In the genomic region with DNA sequence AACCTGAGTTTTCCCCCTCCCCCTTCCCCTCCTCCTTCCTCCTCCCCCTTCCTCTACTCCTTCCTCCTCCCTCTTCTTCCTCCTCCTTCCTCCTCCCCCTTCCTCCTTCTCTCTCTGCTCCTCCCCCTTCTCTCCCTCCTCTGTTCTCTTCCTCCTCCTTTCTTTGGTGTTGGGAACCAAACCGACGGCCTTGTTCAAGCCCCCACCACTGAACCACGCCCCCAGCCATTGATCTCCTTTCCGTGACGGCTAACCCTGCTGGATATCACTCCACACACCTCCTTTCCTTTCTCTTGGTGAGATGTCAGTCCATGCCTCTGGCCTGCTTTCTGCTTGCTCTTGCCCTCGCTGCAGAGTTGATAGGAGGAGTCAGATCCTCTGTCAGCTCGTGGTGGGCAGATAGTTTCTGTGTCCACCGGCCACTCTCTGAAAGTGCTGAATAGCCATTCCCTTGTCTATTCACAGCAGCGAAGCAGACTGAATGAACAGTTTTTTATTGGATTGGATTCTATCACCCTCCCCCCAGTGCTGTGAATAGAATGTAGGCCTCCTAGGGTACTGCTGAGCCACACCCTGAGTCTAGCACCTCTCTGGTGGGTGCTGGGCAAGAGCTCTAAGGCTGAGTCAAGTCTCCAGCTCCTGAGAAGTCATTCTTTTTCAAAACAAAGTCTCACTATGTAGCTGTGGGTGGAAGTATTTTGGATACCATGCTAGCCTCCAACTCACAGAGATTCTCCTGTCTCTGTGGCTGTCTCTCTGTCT, we compare ENCODE assay signal across 9 mouse cellular contexts. TPM values are rescaled to one million over a fixed set of nuclear protein-coding genes. Genes with fewer than 3 reads are reported as not detected.
DNase-seq lines count a peak whose midpoint lies in the region; ATAC-seq and TF ChIP-seq lines count a peak whose summit lies in the region.
"Had no signal": no experiment of that assay in that cellular context is flagged by ENCODE, and none has a peak within 500 bp of the region (broad histone marks: within the 10 kb centered on the region; RNA-seq: fewer than 3 reads in every experiment).

A gene (minus strand): TSS at position 416 of the 762 bp plus-strand sequence.

- H3K9ac ChIP-seq in forebrain, embryonic 14.5 days (ENCODE audit: low read length): no peak within 1 kb of the TSS
- no peak within 1 kb of the TSS for H3K9ac ChIP-seq in embryonic facial prominence, embryonic 11.5 days (replicated peaks; ENCODE audit: low read length)
- H3K9ac ChIP-seq in liver, embryonic 11.5 days (ENCODE audit: low read depth, low read length): peak within 1 kb of the TSS; percentile 11; the same call in 1 of the 2 replicates

- peaks cover 53% of the 10 kb centered on the region for H3K4me1 ChIP-seq in forebrain, embryonic 10.5 days
- 0 out of 2 replicates have a peak, but pooled peaks cover 4% of the 10 kb centered on the region for H3K4me1 ChIP-seq in forebrain, embryonic 14.5 days (ENCODE audit: control insufficient read depth, insufficient read depth, low read length)
- H3K4me1 ChIP-seq in embryonic facial prominence, embryonic 11.5 days (ENCODE audit: control insufficient read depth, insufficient read depth, low read length): peaks cover 7% of the 10 kb centered on the region
- peaks cover 41% of the 10 kb centered on the region for H3K4me1 ChIP-seq in liver, embryonic 11.5 days (replicated peaks; ENCODE audit: control insufficient read depth, insufficient read depth, low read length)
- H3K4me1 ChIP-seq in olfactory bulb, adult 2 months (ENCODE audit: control insufficient read depth, insufficient read depth, low read length): peaks cover 13% of the 10 kb centered on the region

- H3K27me3 ChIP-seq in forebrain, embryonic 10.5 days (ENCODE audit: poor library complexity, severe bottlenecking): no peaks in the 10 kb centered on the region
- no peaks in the 10 kb centered on the region for H3K27me3 ChIP-seq in forebrain, embryonic 14.5 days (replicated peaks; ENCODE audit: control insufficient read depth, insufficient read depth, low read length)
- no peaks in the 10 kb centered on the region for H3K27me3 ChIP-seq in embryonic facial prominence, embryonic 11.5 days (ENCODE audit: control insufficient read depth, insufficient read depth, low read length)
- H3K27me3 ChIP-seq in liver, embryonic 11.5 days (replicated peaks; ENCODE audit: control insufficient read depth, insufficient read depth, low read length): no peaks in the 10 kb centered on the region

- peak within 1 kb of the TSS; percentile 36 for H3K4me3 ChIP-seq in forebrain, embryonic 10.5 days
- no peak within 1 kb of the TSS for H3K4me3 ChIP-seq in forebrain, embryonic 14.5 days (ENCODE audit: low read depth, low read length)
- H3K4me3 ChIP-seq in embryonic facial prominence, embryonic 11.5 days (ENCODE audit: low read depth, low read length): no peak within 1 kb of the TSS
- peak within 1 kb of the TSS; percentile 5; the same call in 1 of the 2 replicates for H3K4me3 ChIP-seq in liver, embryonic 11.5 days (ENCODE audit: low read depth, low read length)
- no peak within 1 kb of the TSS for H3K4me3 ChIP-seq in olfactory bulb, adult 2 months (ENCODE audit: insufficient read depth, low read depth, low read length)

- no peak for TF ChIP-seq CTCF in olfactory bulb, adult 2 months (IDR thresholded peaks at IDR 0.05; ENCODE audit: insufficient read depth, low read depth, low read length)

- peak within 1 kb of the TSS; percentile 87 for H3K27ac ChIP-seq in forebrain, embryonic 10.5 days
- no peak within 1 kb of the TSS for H3K27ac ChIP-seq in forebrain, embryonic 14.5 days (ENCODE audit: low read depth, low read length)
- peak within 1 kb of the TSS; percentile 25; the same call in 1 of the 2 replicates for H3K27ac ChIP-seq in embryonic facial prominence, embryonic 11.5 days (replicated peaks; ENCODE audit: low read depth, low read length)
- peak within 1 kb of the TSS; percentile 79 for H3K27ac ChIP-seq in liver, embryonic 11.5 days (ENCODE audit: low read depth, low read length)
- peak within 1 kb of the TSS; percentile 56 for H3K27ac ChIP-seq in olfactory bulb, adult 2 months (ENCODE audit: insufficient read depth, low read depth, low read length)

- peaks cover 3% of the 10 kb centered on the region for H3K9me3 ChIP-seq in forebrain, embryonic 10.5 days
- H3K9me3 ChIP-seq in forebrain, embryonic 14.5 days (replicated peaks; ENCODE audit: control insufficient read depth, low read length): no peaks in the 10 kb centered on the region
- H3K9me3 ChIP-seq in embryonic facial prominence, embryonic 11.5 days (replicated peaks; ENCODE audit: control insufficient read depth, low read length): no peaks in the 10 kb centered on the region
- no peaks in the 10 kb centered on the region for H3K9me3 ChIP-seq in liver, embryonic 11.5 days (ENCODE audit: control insufficient read depth, low read length)

- no peaks in the 10 kb centered on the region for H3K36me3 ChIP-seq in forebrain, embryonic 10.5 days (replicated peaks)
- H3K36me3 ChIP-seq in forebrain, embryonic 14.5 days (ENCODE audit: control insufficient read depth, insufficient read depth, low read length): no peaks in the 10 kb centered on the region
- H3K36me3 ChIP-seq in embryonic facial prominence, embryonic 11.5 days (replicated peaks; ENCODE audit: control insufficient read depth, insufficient read depth, low read depth, low read length): no peaks in the 10 kb centered on the region
- H3K36me3 ChIP-seq in liver, embryonic 11.5 days (ENCODE audit: control insufficient read depth, insufficient read depth, low read length): no peaks in the 10 kb centered on the region

- WGBS in forebrain, embryonic 10.5 days: 3% methylated on average over 9 of the region's 9 CpGs
- WGBS in forebrain, embryonic 14.5 days: under 1% methylated on average over 9 of the region's 9 CpGs
- WGBS in embryonic facial prominence, embryonic 11.5 days: 4% methylated on average over 9 of the region's 9 CpGs
- WGBS in liver, embryonic 11.5 days: 3% methylated on average over 9 of the region's 9 CpGs
- 15% methylated on average over 9 of the region's 9 CpGs for WGBS in olfactory bulb, adult 2 months

- no peak for ATAC-seq in forebrain, embryonic 14.5 days
- ATAC-seq in embryonic facial prominence, embryonic 11.5 days (replicated peaks; ENCODE audit: insufficient number of reproducible peaks, low FRiP score, low TSS enrichment, low read depth): no peak; the same call in 1 of the 2 replicates
- ATAC-seq in liver, embryonic 11.5 days (replicated peaks; ENCODE audit: low FRiP score): peak; percentile 59

- peak; percentile 73 for DNase-seq in forebrain, embryonic 10.5 days (ENCODE audit: extremely low spot score, low spot score)
- DNase-seq in forebrain, embryonic 14.5 days (ENCODE audit: low spot score): no peak
- peak; percentile 13 for DNase-seq in 3T3-L1 (ENCODE audit: low read depth, low spot score)
- peak; percentile 67 for DNase-seq in embryonic facial prominence, embryonic 11.5 days (ENCODE audit: low spot score)
- DNase-seq in liver, embryonic 11.5 days (ENCODE audit: low spot score): peak; percentile 59
- no peak for DNase-seq in cerebellum, postnatal 14 days
- DNase-seq in kidney, postnatal 14 days: no peak

- no peak within 1 kb of the TSS for H3K4me2 ChIP-seq in forebrain, embryonic 14.5 days (ENCODE audit: low read length)
- no peak within 1 kb of the TSS for H3K4me2 ChIP-seq in embryonic facial prominence, embryonic 11.5 days (ENCODE audit: low read depth, low read length)
- peak within 1 kb of the TSS; percentile 46 for H3K4me2 ChIP-seq in liver, embryonic 11.5 days

- TF ChIP-seq POLR2A in olfactory bulb, adult 2 months (IDR thresholded peaks at IDR 0.05; ENCODE audit: insufficient read depth, low read depth, low read length): no peak

RNA-seq across cellular contexts. Expression of the gene that starts here (rescaled TPM):
- 0.97 and 1.5 TPM in 2 replicates for polyA plus RNA-seq in forebrain, embryonic 10.5 days (2016; fragmentation: Nextera tagmentation; extraction: Ambion mirVana)
- 0.56 and 0.90 TPM in 2 replicates for polyA plus RNA-seq in forebrain, embryonic 14.5 days (2014; fragmentation: Nextera tagmentation; extraction: Ambion mirVana)
- polyA plus RNA-seq in embryonic facial prominence, embryonic 11.5 days (2014; fragmentation: Nextera tagmentation; extraction: Ambion mirVana): 2.0 and 3.3 TPM in 2 replicates
- 29.4 and 32.5 TPM in 2 replicates for polyA plus RNA-seq in liver, embryonic 11.5 days (2014; fragmentation: Nextera tagmentation; extraction: Ambion mirVana)
- not detected in 2 replicates for polyA plus RNA-seq in olfactory bulb, adult 2 months (2012; ENCODE audit: insufficient read depth, insufficient read length, low replicate concordance, missing spikeins)
- polyA plus RNA-seq: C2C12 had no signal

Comparison
In these comparisons a context has a peak if more than half of its experiments do, and no peak if none do; other contexts are left out.
1. DNase-seq: peak in forebrain, embryonic 10.5 days (single experiment), 3T3-L1 (single experiment), embryonic facial prominence, embryonic 11.5 days (single experiment) and liver, embryonic 11.5 days (single experiment); none in forebrain, embryonic 14.5 days (single experiment), cerebellum, postnatal 14 days (0 of 2) and kidney, postnatal 14 days (single experiment).
2. H3K4me3 ChIP-seq: peak in forebrain, embryonic 10.5 days (single experiment) and liver, embryonic 11.5 days (single experiment); none in forebrain, embryonic 14.5 days (single experiment), embryonic facial prominence, embryonic 11.5 days (single experiment) and olfactory bulb, adult 2 months (single experiment).